Mouse (Mus musculus): ENCODE measurements around the gene Hdlbp. TPM values are rescaled to one million over a fixed set of nuclear protein-coding genes. Genes with fewer than 3 reads are reported as not detected.
A peak's percentile ranks its signal among the peaks of the same experiment; 100 is the strongest.
"Not testable (repeated sequence)": the region's sequence is repeated elsewhere in the genome, so short reads cannot be mapped to it uniquely, and the experiment has no call there.

Gene Hdlbp
- total RNA-seq, 2 experiments from 2014 or later = 220 to 231 TPM

DNA sequence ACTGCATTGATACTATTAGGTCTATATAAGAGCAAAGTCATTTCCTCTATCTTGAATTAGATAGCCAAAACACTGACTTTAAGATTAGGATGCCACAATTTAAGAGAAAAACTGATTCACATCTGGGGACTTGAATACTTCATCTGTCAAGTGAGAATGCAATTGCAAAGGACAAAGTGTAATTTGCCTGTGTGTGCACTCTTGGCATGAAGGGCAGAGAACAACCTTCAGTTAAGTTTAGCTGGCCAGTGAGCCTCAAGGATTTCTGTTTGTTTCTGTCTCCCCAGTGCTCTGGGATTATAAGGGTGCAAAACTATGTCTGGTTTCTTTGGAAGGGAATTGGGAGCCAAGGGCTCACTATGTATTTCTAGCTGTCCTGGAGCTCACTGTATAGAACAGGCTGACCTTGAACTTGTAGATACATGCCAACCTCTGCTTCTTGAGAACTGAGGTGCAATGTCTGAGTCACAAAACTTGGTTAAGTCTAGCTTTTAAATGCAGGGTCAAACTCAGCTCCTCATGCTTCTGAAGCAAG is 24.8 kb downstream of the Hdlbp start:
- no peak for DNase-seq
- intact Hi-C loops (cut with DNase I; ENCODE audit: low total_unique reads) = no loop called here

GRCm38 (mm10) chr1:93450118-93450517 is 28.5 kb downstream of the Hdlbp start:
- intact Hi-C loops (cut with DNase I; ENCODE audit: low total_unique reads) = not testable (repeated sequence)

GRCm38 (mm10) chr1:93445822-93446162 is 32.8 kb downstream of the Hdlbp start:
- intact Hi-C loops (cut with DNase I; ENCODE audit: low total_unique reads) = no loop called here

More at GRCm38 (mm10) chr1:93450118-93450517, 28.5 kb downstream of the Hdlbp start:
- DNase-seq = not testable (repeated sequence)

GRCm38 (mm10) chr1:93445111-93445821 is 33.3 kb downstream of the Hdlbp start:
- intact Hi-C loops (cut with DNase I; ENCODE audit: low total_unique reads) = no loop called here
- DNase-seq = peak; percentile 84

More at GRCm38 (mm10) chr1:93445822-93446162, 32.8 kb downstream of the Hdlbp start:
- DNase-seq = no peak

- intact Hi-C loops (cut with DNase I; ENCODE audit: low total_unique reads) = no loop called here
- DNase-seq = peak; percentile 86
Observed at GRCm38 (mm10) chr1:93444405-93445110, 34.1 kb downstream of the Hdlbp start.

DNA sequence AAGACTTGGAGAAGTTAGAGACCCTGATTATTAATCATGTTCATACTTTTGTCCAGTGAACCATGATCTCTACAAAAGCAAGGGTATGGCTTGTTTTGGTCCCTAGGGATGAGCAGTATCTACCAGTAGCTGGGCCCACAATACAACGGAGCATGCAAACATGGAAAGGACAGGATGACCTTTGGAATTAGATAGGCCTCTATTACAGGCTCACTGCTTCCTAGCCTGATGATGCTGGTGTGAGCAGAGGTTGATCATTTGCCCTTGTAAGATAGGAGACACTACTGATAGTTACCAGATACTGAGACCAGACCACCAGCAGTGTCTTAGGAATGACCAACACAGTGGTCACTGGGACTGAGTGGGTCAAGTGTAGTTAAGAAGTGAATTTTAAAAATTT is 39.3 kb downstream of the Hdlbp start:
- no peak for DNase-seq
- intact Hi-C loops (cut with DNase I; ENCODE audit: low total_unique reads) = loop anchor here (5.0 kb wide), 1 partner anchor 63 kb away; no protein-coding TSS in a partner anchor

DNA sequence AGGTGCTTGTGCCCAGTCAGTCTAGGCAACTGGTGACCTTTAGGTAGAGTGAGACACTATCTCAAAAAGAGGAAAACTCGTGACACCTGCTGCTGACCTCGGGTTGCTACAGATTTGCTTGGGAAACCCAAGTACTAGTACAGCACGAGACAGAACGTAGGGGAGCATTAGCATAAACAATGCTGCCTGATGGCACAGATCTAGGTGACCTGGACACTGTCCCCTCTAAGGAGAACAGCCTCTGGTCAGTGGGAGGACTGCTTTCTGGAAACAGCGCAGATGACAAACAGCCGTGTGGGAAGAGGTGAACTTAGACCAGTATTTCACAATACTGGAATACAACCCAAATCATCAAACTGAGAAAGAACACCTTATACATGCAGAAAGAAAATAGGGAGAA is 46.5 kb downstream of the Hdlbp start:
- DNase-seq = no peak
- intact Hi-C loops (cut with DNase I; ENCODE audit: low total_unique reads) = no loop called here

- intact Hi-C loops (cut with DNase I; ENCODE audit: low total_unique reads) = no loop called here
- DNase-seq = no peak
Observed at GRCm38 (mm10) chr1:93403403-93403802, 75.2 kb downstream of the Hdlbp start.

DNA sequence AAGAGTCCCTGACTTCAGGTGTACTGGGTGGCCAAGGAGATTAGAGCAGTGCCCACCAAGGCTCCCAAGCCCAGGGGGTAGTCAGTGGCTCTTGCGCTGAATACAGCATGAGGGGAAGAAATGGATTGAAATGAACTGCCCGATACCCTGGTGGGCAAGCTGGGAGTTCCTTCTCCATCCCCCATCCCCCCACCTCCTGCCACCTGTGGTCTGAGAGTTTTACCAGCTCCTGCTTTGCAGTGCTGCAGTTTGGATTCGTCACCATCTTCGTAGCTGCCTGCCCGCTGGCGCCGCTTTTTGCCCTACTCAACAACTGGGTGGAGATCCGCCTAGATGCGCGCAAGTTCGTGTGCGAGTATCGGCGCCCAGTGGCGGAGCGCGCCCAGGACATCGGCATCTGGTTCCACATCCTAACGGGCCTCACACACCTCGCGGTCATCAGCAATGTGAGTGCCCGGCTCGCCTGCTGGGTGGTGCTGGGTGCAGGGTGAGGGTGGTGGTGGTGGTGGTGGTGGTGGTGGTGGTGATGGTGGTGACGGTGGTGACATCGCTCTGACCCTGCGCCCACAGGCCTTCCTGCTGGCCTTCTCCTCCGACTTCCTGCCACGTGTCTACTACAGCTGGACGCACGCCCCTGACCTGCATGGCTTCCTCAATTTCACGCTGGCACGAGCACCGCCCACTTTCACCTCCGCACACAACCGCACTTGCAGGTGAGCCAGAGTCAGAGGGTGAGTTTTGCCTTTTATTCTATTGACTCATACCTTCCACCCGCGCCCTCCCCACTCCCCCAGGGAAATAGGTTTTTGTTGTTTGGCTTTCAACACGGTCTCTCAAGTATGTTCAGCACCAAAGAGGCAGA is 77.2 kb downstream of the Hdlbp start:
- no peak for DNase-seq
- intact Hi-C loops (cut with DNase I; ENCODE audit: low total_unique reads) = no loop called here

DNA sequence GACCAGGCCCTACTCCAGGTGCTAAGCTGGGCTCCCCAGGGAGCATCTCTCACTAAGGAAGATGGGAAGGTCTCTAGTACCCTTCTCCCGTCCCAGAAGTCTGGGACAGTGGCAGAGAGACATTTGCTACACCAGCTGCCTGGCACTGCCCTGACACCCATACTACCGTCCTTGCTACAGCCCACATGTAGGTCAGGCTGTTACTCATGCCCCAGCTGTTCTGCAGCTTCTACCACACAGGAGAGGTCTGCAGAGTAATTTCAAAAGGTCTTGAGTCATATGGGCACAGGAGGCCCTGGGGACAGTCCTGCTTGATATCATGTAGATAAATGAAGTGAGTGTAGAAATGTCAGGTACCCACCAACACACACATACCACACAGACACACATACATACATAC is 89.7 kb downstream of the Hdlbp start:
- no peak for DNase-seq
- intact Hi-C loops (cut with DNase I; ENCODE audit: low total_unique reads) = no loop called here

DNA sequence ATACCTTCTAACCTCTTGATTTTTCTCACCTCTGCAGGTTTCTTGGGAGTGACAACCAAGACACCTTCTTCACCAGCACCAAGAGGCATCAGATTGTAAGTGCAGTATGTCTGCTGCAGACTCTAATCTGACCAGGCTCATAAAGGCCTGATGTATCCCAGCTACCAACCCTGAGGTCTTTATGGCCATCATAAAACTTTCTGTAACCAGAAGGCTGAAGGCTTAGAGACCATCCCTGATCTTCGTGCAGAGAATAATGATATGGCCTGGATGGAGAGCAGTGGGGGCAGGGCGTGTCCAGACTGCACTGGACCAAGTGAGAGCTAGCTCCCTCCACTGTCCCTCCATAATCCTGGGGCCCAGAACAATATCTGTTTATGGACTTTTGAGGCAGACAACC is 91.4 kb downstream of the Hdlbp start:
- no peak for DNase-seq
- intact Hi-C loops (cut with DNase I; ENCODE audit: low total_unique reads) = no loop called here

DNA sequence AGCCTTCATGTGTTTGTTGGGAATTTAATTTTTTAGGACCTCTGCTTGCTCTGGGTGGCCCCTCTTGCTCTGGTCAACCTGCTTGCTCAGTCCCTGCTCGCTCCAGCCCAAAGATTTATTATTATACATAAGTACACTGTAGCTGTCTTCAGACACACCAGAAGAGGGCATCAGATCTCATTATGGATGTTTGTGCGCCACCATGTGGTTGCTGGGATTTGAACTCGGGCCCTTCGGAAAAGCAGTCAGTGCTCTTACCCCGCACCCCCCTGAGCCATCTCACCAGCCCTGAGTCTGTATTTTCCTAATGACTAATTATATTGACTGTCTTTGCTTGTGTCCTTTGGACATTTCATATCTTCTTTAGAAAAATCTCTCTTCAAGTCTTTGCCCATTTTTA is 99.5 kb downstream of the Hdlbp start:
- intact Hi-C loops (cut with DNase I; ENCODE audit: low total_unique reads) = no loop called here
- DNase-seq = no peak

- intact Hi-C loops (cut with DNase I; ENCODE audit: low total_unique reads) = no loop called here
Observed at GRCm38 (mm10) chr1:93377307-93377706, 101.3 kb downstream of the Hdlbp start.

DNA sequence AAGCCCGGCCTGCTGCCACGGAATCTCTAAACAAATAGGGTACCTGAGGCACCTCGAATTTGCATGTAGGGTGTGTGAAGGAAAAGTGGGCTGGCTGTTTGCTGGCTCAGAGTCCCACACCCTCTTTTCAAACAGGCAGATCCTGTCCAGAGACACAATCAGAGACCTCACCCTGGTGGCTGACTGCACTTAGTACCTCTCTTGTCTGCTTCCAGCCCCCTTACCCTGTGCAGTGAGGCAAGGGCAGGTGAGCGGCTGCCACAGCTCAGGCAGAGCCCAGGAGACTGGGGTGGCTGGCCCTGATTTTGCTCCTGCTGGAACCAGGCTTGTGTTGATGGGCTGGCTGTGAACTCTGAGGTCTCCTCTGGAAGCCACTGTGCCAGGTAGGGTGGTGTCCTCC is 105.0 kb downstream of the Hdlbp start, which contains the start of gene Ano7:
Gene Ano7 (plus strand): TSS at position 266 of the 400 bp plus-strand sequence.
- intact Hi-C loops (cut with DNase I; ENCODE audit: low total_unique reads) = no loop called here
- no peak for DNase-seq

More at GRCm38 (mm10) chr1:93377307-93377706, 101.3 kb downstream of the Hdlbp start:
- no peak for DNase-seq

DNA sequence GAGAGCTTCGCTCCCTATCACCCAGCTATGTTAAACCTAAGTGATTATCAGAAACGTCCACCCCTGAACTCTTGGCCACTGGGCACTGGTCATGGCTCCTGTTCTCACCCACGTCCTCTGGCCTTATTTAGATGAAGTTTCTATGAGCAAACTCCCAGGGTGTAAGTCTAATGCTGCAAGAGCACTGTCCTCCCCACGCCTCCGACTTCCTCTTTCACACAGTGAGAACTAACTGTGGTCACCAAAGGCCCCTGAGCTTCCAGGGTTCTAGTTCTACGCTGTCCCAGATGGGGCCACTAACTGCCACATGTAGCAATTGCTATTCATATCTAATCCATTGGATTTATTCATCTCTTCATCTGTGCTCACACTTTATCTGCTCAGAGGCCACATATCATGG is 113.0 kb downstream of the Hdlbp start:
- intact Hi-C loops (cut with DNase I; ENCODE audit: low total_unique reads) = no loop called here

GRCm38 (mm10) chr1:93362661-93363060 is 116.0 kb downstream of the Hdlbp start:
- no peak for DNase-seq
- intact Hi-C loops (cut with DNase I; ENCODE audit: low total_unique reads) = no loop called here

More for the DNA sequence above, 113.0 kb downstream of the Hdlbp start:
- DNase-seq = no peak
